Mouse (Mus musculus) testis, adult 2 months (tissue): ENCODE data around the gene Cmpk2. TPM values are rescaled to one million over a fixed set of nuclear protein-coding genes. Genes with fewer than 3 reads are reported as not detected.

Experiments used
- H3K27ac ChIP-seq: fragments of 200-500 bp; 2 replicates; pipeline ENCODE4 v1.5.1; 2012; ENCODE audit warnings: low read depth, low read length; ENCODE audit not compliant: control insufficient read depth, insufficient read depth
- H3K27me3 ChIP-seq: fragments of 200-500 bp; 2 replicates; pipeline ENCODE4 v1.6.1; 2012; ENCODE audit warnings: mild to moderate bottlenecking, low read length, moderate library complexity; ENCODE audit not compliant: control insufficient read depth, insufficient read depth
- H3K36me3 ChIP-seq: fragments of 200-500 bp; 2 replicates; pipeline ENCODE4 v1.6.1; 2012; ENCODE audit warnings: mild to moderate bottlenecking, low read length; ENCODE audit not compliant: control insufficient read depth, insufficient read depth
- H3K4me1 ChIP-seq: fragments of 200-500 bp; 2 replicates; pipeline ENCODE4 v1.6.1; 2012; ENCODE audit warnings: low read length; ENCODE audit not compliant: control insufficient read depth, insufficient read depth
- H3K4me3 ChIP-seq: fragments of 200-500 bp; 2 replicates; pipeline ENCODE4 v1.5.1; 2012; ENCODE audit warnings: low read depth, mild to moderate bottlenecking, low read length, moderate library complexity, mixed read lengths; ENCODE audit not compliant: control insufficient read depth
- CTCF ChIP-seq: fragments of 200-500 bp; IDR thresholded peaks from 2 replicates; pipeline ENCODE4 v1.5.1; 2012; ENCODE audit warnings: low read depth, mild to moderate bottlenecking, inconsistent platforms, low read length, moderate library complexity; ENCODE audit not compliant: control insufficient read depth, insufficient read depth, insufficient replicate concordance
- POLR2A ChIP-seq: fragments of 200-500 bp; IDR thresholded peaks from 2 replicates; pipeline ENCODE4 v1.6.1; 2012; ENCODE audit warnings: low read depth, mild to moderate bottlenecking, inconsistent platforms, low read length, moderate library complexity; ENCODE audit not compliant: control insufficient read depth
- polyA plus RNA-seq: library from polyadenylated mRNA; depleted of rRNA; stranded (reverse); fragments of >200 nt; gene quantifications from 2 replicates; pipeline ENCODE4 v1.2.3, GENCODE M21; 2012; rRNA removed

Gene Cmpk2
- polyA plus RNA-seq, 1 experiment, result 2.3 TPM

DNA sequence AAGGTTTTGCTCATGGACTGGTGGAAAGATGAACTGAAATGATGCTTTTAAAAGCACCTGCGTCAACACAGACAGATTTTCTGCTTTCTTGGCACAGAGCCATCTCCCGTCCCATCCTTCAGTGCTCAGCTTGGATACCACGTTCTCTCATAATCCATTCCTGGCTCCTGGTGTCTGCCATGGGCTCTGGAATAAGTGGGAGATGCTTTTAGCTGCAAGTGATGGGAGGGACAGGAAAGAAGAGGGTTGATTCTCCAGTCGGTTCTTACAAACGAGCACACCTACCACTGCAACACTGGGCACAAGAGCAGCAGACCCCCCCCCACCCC is 56.7 kb downstream of the Cmpk2 start:
- Histone ChIP-seq H3K4me1 (no peaks in the 10 kb centered on the region), H3K27ac (no peak overlapping the region), H3K36me3 (no peaks in the 10 kb centered on the region), H3K4me3 (no peak overlapping the region), H3K27me3 (no peaks in the 10 kb centered on the region)
- TF ChIP-seq POLR2A (no peak), CTCF (no peak)

Other genes with a start within 250 kb of the Cmpk2 start
- gene Rnf144a, start 54.0 kb upstream of the Cmpk2 start, polyA plus RNA-seq, result 13.8 and 14.0 TPM in 2 replicates
- gene Rsad2, start 12.8 kb upstream of the Cmpk2 start, polyA plus RNA-seq, result 0.07 and 0.12 TPM in 2 replicates